Mouse (Mus musculus) hindbrain, embryonic 10.5 days (tissue): ENCODE data around the gene Thada. TPM values are rescaled to one million over a fixed set of nuclear protein-coding genes. Genes with fewer than 3 reads are reported as not detected.

Experiments
- DNase-seq: peaks from one replicate; pipeline ENCODE4 v3.0.0-alpha.2; 2017; ENCODE audit warnings: low spot score
- H3K27ac ChIP-seq: fragments of 300-500 bp; sonication (generic); 2 replicates; pipeline ENCODE4 v1.5.1; 2016; ENCODE audit warnings: mild to moderate bottlenecking, moderate library complexity
- H3K27me3 ChIP-seq: fragments of 300-500 bp; sonication (generic); 2 replicates; pipeline ENCODE4 v1.6.1; 2016; ENCODE audit warnings: mild to moderate bottlenecking; ENCODE audit not compliant: poor library complexity, insufficient read depth, severe bottlenecking
- H3K36me3 ChIP-seq: fragments of 300-500 bp; sonication (generic); 2 replicates; pipeline ENCODE4 v1.6.1; 2016; ENCODE audit warnings: mild to moderate bottlenecking, moderate library complexity
- H3K4me1 ChIP-seq: fragments of 300-500 bp; sonication (generic); replicated peaks from 2 replicates; pipeline ENCODE4 v1.6.1; 2016; ENCODE audit warnings: mild to moderate bottlenecking
- H3K4me3 ChIP-seq: fragments of 300-500 bp; sonication (generic); 2 replicates; pipeline ENCODE4 v1.5.1; 2016; ENCODE audit warnings: mild to moderate bottlenecking, moderate library complexity
- H3K9me3 ChIP-seq: fragments of 300-500 bp; sonication (generic); 2 replicates; pipeline ENCODE4 v1.6.1; 2016; ENCODE audit warnings: mild to moderate bottlenecking, moderate library complexity
- WGBS: fragments of 180-500 bp; shearing (Covaris S2); methylation state at CpG from one replicate; pipeline ENCODE4 v1.1.7; 2016; 5-methylcytosine and 5-hydroxymethylcytosine counted together
- polyA plus RNA-seq: library from polyadenylated mRNA; unstranded; fragments of >200 nt; fragmentation: Nextera tagmentation; extraction: Ambion mirVana; gene quantifications from 2 replicates; pipeline ENCODE4 v1.2.1, GENCODE M21; 2016

Thada gene
- polyA plus RNA-seq, 1 experiment from 2014 or later, result 10.6 TPM

GRCm38 (mm10) chr17:84342299-84342817, 123.6 kb downstream of the Thada start:
- peaks cover 10% of the 10 kb centered on the region for H3K4me1 ChIP-seq
- no peak overlapping the region for H3K4me3 ChIP-seq
- H3K27ac ChIP-seq, result 0 out of 2 replicates have a peak overlapping the region, but pooled peaks have one; percentile 16
- 39% methylated on average over 6 of the region's 6 CpGs for WGBS
- peaks cover 26% of the 10 kb centered on the region for H3K36me3 ChIP-seq
- no peaks in the 10 kb centered on the region for H3K27me3 ChIP-seq
- DNase-seq, result peak; percentile 11
- no peaks in the 10 kb centered on the region for H3K9me3 ChIP-seq

- no peak for DNase-seq
- H3K36me3 ChIP-seq, result peaks cover 25% of the 10 kb centered on the region
- H3K4me3 ChIP-seq, result no peak overlapping the region
- no peaks in the 10 kb centered on the region for H3K27me3 ChIP-seq
- no peak overlapping the region for H3K27ac ChIP-seq
- WGBS, result 89% methylated on average over 2 of the region's 2 CpGs
- H3K4me1 ChIP-seq, result peaks cover 10% of the 10 kb centered on the region
- H3K9me3 ChIP-seq, result no peaks in the 10 kb centered on the region
Measured at GRCm38 (mm10) chr17:84341686-84342085, 124.3 kb downstream of the Thada start.

GRCm38 (mm10) chr17:84340574-84340973, 125.4 kb downstream of the Thada start:
- no peak overlapping the region for H3K27ac ChIP-seq
- WGBS, result 95% methylated on average over 3 of the region's 3 CpGs
- no peak for DNase-seq
- no peaks in the 10 kb centered on the region for H3K9me3 ChIP-seq
- H3K36me3 ChIP-seq, result peaks cover 29% of the 10 kb centered on the region
- H3K27me3 ChIP-seq, result no peaks in the 10 kb centered on the region
- no peak overlapping the region for H3K4me3 ChIP-seq
- H3K4me1 ChIP-seq, result peaks cover 10% of the 10 kb centered on the region

GRCm38 (mm10) chr17:84335996-84336395, 130.0 kb downstream of the Thada start:
- H3K9me3 ChIP-seq, result no peaks in the 10 kb centered on the region
- no peaks in the 10 kb centered on the region for H3K27me3 ChIP-seq
- WGBS, result 89% methylated on average over 1 of the region's 1 CpGs
- H3K4me1 ChIP-seq, result no peaks in the 10 kb centered on the region
- no peak overlapping the region for H3K27ac ChIP-seq
- no peak overlapping the region for H3K4me3 ChIP-seq
- H3K36me3 ChIP-seq, result peaks cover 43% of the 10 kb centered on the region
- DNase-seq, result no peak

GRCm38 (mm10) chr17:84335076-84335475, 130.9 kb downstream of the Thada start:
- H3K9me3 ChIP-seq, result no peaks in the 10 kb centered on the region
- H3K36me3 ChIP-seq, result peaks cover 37% of the 10 kb centered on the region
- H3K4me1 ChIP-seq, result no peaks in the 10 kb centered on the region
- no peak for DNase-seq
- H3K27me3 ChIP-seq, result no peaks in the 10 kb centered on the region
- H3K27ac ChIP-seq, result no peak overlapping the region
- 86% methylated on average over 3 of the region's 3 CpGs for WGBS
- no peak overlapping the region for H3K4me3 ChIP-seq

GRCm38 (mm10) chr17:84334241-84335014, 131.6 kb downstream of the Thada start:
- no peak overlapping the region for H3K27ac ChIP-seq
- peaks cover 34% of the 10 kb centered on the region for H3K36me3 ChIP-seq
- H3K4me3 ChIP-seq, result no peak overlapping the region
- H3K27me3 ChIP-seq, result no peaks in the 10 kb centered on the region
- no peaks in the 10 kb centered on the region for H3K4me1 ChIP-seq
- WGBS, result 88% methylated on average over 5 of the region's 5 CpGs
- H3K9me3 ChIP-seq, result no peaks in the 10 kb centered on the region
- no peak for DNase-seq

GRCm38 (mm10) chr17:84332940-84333339, 133.1 kb downstream of the Thada start:
- no peaks in the 10 kb centered on the region for H3K27me3 ChIP-seq
- no peaks in the 10 kb centered on the region for H3K4me1 ChIP-seq
- no peak overlapping the region for H3K27ac ChIP-seq
- H3K36me3 ChIP-seq, result peaks cover 34% of the 10 kb centered on the region
- no peaks in the 10 kb centered on the region for H3K9me3 ChIP-seq
- DNase-seq, result no peak
- H3K4me3 ChIP-seq, result no peak overlapping the region
- WGBS, result 93% methylated on average over 5 of the region's 5 CpGs

- Histone ChIP-seq H3K27ac (no peak overlapping the region), H3K4me3 (no peak overlapping the region), H3K36me3 (peaks cover 28% of the 10 kb centered on the region), H3K27me3 (no peaks in the 10 kb centered on the region), H3K4me1 (peaks cover 6% of the 10 kb centered on the region), H3K9me3 (no peaks in the 10 kb centered on the region)
- DNase-seq, result no peak
- 80% methylated on average over 8 of the region's 8 CpGs for WGBS
Measured at GRCm38 (mm10) chr17:84330986-84331385, 135.0 kb downstream of the Thada start.

GRCm38 (mm10) chr17:84330506-84330905, 135.5 kb downstream of the Thada start:
- Histone ChIP-seq H3K27me3 (no peaks in the 10 kb centered on the region), H3K27ac (no peak overlapping the region), H3K36me3 (peaks cover 23% of the 10 kb centered on the region), H3K9me3 (no peaks in the 10 kb centered on the region), H3K4me3 (no peak overlapping the region), H3K4me1 (peaks cover 7% of the 10 kb centered on the region)
- DNase-seq, result no peak
- WGBS, result 92% methylated on average over 6 of the region's 6 CpGs

GRCm38 (mm10) chr17:84329906-84330470, 136.0 kb downstream of the Thada start:
- Histone ChIP-seq H3K4me3 (no peak overlapping the region), H3K36me3 (peaks cover 22% of the 10 kb centered on the region), H3K27ac (no peak overlapping the region), H3K9me3 (no peaks in the 10 kb centered on the region), H3K27me3 (no peaks in the 10 kb centered on the region), H3K4me1 (peaks cover 11% of the 10 kb centered on the region)
- WGBS, result 92% methylated on average over 4 of the region's 4 CpGs
- no peak for DNase-seq

- 88% methylated on average over 2 of the region's 2 CpGs for WGBS
- no peak overlapping the region for H3K27ac ChIP-seq
- no peak for DNase-seq
- H3K4me3 ChIP-seq, result no peak overlapping the region
- peaks cover 19% of the 10 kb centered on the region for H3K4me1 ChIP-seq
- no peaks in the 10 kb centered on the region for H3K27me3 ChIP-seq
- peaks cover 13% of the 10 kb centered on the region for H3K36me3 ChIP-seq
- no peaks in the 10 kb centered on the region for H3K9me3 ChIP-seq
Measured at GRCm38 (mm10) chr17:84328526-84328925, 137.5 kb downstream of the Thada start.

GRCm38 (mm10) chr17:84327051-84327925, 138.7 kb downstream of the Thada start:
- H3K27ac ChIP-seq, result no peak overlapping the region
- H3K36me3 ChIP-seq, result peaks cover 4% of the 10 kb centered on the region; the same call in 1 of the 2 replicates
- no peak overlapping the region for H3K4me3 ChIP-seq
- whole genome bisulfite sequencing, result 80% methylated on average over 12 of the region's 12 CpGs
- no peaks in the 10 kb centered on the region for H3K27me3 ChIP-seq
- peaks cover 23% of the 10 kb centered on the region for H3K4me1 ChIP-seq
- DNase-seq, result no peak
- H3K9me3 ChIP-seq, result no peaks in the 10 kb centered on the region
